Mouse (Mus musculus): Measurements from ENCODE around the gene Tnpo1. TPM values are rescaled to one million over a fixed set of nuclear protein-coding genes. Genes with fewer than 3 reads are reported as not detected.

Tnpo1 gene
- total RNA-seq, 2 experiments from 2014 or later = 91.7 to 99.7 TPM

- DNase-seq (ENCODE audit: low spot score in 2 of 2) = peak in 1 of 2 experiments; percentile 56
These were observed 535 bp downstream of the Tnpo1 start for GRCm38 (mm10) chr13:98925486-98926212.

- DNase-seq (ENCODE audit: low spot score in 2 of 2) = no peak
These were observed 1.2 kb downstream of the Tnpo1 start for GRCm38 (mm10) chr13:98924897-98925485.

- no peak for DNase-seq (ENCODE audit: low spot score in 2 of 2)
These were observed 3.4 kb downstream of the Tnpo1 start for GRCm38 (mm10) chr13:98922806-98923205.

- DNase-seq (ENCODE audit: low spot score in 2 of 2) = no peak
These were observed 4.9 kb downstream of the Tnpo1 start for GRCm38 (mm10) chr13:98921276-98921675.

- DNase-seq (ENCODE audit: low spot score in 2 of 2) = no peak
These were observed 5.9 kb downstream of the Tnpo1 start for GRCm38 (mm10) chr13:98920300-98920699.

GRCm38 (mm10) chr13:98919695-98920094 is 6.5 kb downstream of the Tnpo1 start:
- no peak for DNase-seq (ENCODE audit: low spot score in 2 of 2)

- no peak for DNase-seq (ENCODE audit: low spot score in 2 of 2)
These were observed 8.3 kb downstream of the Tnpo1 start for GRCm38 (mm10) chr13:98917851-98918250.

GRCm38 (mm10) chr13:98915591-98915990 is 10.6 kb downstream of the Tnpo1 start:
- DNase-seq (ENCODE audit: low spot score in 2 of 2) = no peak

- no peak for DNase-seq (ENCODE audit: low spot score in 2 of 2)
These were observed 11.4 kb downstream of the Tnpo1 start for GRCm38 (mm10) chr13:98914844-98915212.

GRCm38 (mm10) chr13:98914010-98914843 is 12.0 kb downstream of the Tnpo1 start:
- no peak for DNase-seq (ENCODE audit: low spot score in 2 of 2)

- DNase-seq (ENCODE audit: low spot score in 2 of 2) = no peak
These were observed 13.0 kb downstream of the Tnpo1 start for GRCm38 (mm10) chr13:98913196-98913595.

- DNase-seq (ENCODE audit: low spot score in 2 of 2) = no peak
These were observed 13.6 kb downstream of the Tnpo1 start for GRCm38 (mm10) chr13:98912602-98913001.

- DNase-seq (ENCODE audit: low spot score in 2 of 2) = no peak
These were observed 15.4 kb downstream of the Tnpo1 start for GRCm38 (mm10) chr13:98910801-98911200.

GRCm38 (mm10) chr13:98904608-98905007 is 21.6 kb downstream of the Tnpo1 start:
- DNase-seq (ENCODE audit: low spot score in 2 of 2) = no peak

GRCm38 (mm10) chr13:98902366-98903025 is 23.7 kb downstream of the Tnpo1 start:
- no peak for DNase-seq (ENCODE audit: low spot score in 2 of 2)

GRCm38 (mm10) chr13:98899550-98899949 is 26.6 kb downstream of the Tnpo1 start:
- no peak for DNase-seq (ENCODE audit: low spot score in 2 of 2)

GRCm38 (mm10) chr13:98897577-98897976 is 28.6 kb downstream of the Tnpo1 start:
- no peak for DNase-seq (ENCODE audit: low spot score in 2 of 2)

GRCm38 (mm10) chr13:98896434-98897126 is 29.6 kb downstream of the Tnpo1 start:
- no peak for DNase-seq (ENCODE audit: low spot score in 2 of 2)

- no peak for DNase-seq (ENCODE audit: low spot score in 2 of 2)
These were observed 30.2 kb downstream of the Tnpo1 start for GRCm38 (mm10) chr13:98896013-98896412.

GRCm38 (mm10) chr13:98894900-98895299 is 31.3 kb downstream of the Tnpo1 start:
- DNase-seq (ENCODE audit: low spot score in 2 of 2) = no peak

GRCm38 (mm10) chr13:98891443-98891842 is 34.7 kb downstream of the Tnpo1 start:
- no peak for DNase-seq (ENCODE audit: low spot score in 2 of 2)
